Mouse (Mus musculus) testis, adult 10 weeks (tissue): ENCODE data around the gene Gtf2ird1. TPM values are rescaled to one million over a fixed set of nuclear protein-coding genes. Genes with fewer than 3 reads are reported as not detected.

Experiments used
- polyA plus RNA-seq: library from polyadenylated mRNA; stranded (reverse); fragments of 350-450 nt; fragmentation: Illumina TruSeq; extraction: RNeasy Lipid Tissue Mini Kit (QIAGEN cat#74804); gene quantifications from one replicate; pipeline ENCODE4 v1.2.3, GENCODE M21; 2014; ENCODE audit warnings: low read depth, low replicate concordance

Gene Gtf2ird1
- polyA plus RNA-seq = 7.0 TPM

DNA sequence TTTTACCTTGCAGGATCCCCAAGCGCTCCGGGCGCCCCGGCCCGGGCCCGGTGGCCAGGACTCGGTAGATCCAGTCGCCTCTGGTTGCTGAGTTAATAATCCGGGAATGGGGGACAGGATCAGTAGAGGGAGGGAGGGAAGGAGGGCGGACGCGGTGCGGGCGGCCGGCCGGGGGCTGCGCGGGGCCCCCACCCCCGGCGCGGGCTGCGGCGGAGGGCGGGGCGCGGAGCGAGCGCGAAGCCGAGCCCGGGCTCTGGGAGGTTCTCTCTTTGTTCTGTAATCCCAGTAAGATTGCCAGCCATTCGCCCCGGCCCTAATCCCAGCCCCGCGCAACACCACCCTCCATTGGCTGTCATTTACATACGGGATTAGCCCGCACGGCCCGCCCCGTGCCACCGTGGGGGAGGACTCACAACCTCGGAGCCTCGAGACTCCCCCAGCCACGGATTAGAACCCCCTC lies at the start of gene Gtf2ird1:
TSS of gene Gtf2ird1 (minus strand) at position 214 of the 460 bp plus-strand sequence.

DNA sequence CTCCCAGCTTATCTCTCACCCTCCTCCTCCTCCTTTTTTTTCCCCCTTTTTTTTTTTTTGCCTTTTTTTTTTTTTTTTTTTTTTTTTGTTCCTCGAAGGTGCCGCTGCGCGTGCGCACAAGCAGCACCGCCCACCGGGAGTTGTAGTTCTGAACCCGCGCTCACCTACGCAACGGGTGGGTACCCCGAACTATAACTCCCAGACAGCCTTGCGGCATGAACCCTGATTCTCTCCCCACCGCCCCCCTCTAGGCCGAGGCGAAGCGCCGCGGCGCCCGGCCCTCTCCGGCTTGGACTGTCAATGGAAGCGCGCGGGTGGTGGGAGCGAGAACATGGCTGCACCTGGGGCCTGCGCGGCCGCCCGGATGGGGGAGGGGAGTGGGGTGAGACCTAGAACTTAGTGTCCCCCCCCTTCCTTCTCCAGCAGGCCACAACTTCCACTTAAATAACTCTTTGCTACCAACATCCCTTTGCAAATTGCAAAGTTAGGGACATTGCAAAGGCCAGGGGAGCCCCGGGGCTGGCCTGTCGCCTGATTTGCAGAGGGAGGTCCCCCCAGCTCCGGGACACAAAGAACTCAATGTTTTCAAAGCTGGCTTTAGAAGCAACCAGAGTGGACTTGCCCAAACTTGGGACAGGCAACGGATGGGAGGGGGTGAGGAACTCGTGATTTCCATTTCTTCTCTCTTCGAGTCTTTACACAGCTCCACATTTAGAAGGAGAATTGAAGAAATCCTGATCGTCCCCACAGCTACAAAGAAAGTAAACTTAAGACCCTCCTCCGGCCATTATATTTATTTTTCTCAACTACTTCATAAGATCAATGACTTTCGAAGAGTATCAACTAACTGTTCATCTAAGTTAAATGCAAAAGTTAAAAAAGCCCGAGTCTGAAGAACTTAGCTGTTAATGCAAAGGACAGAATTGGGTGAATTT lies 141.6 kb downstream of the Gtf2ird1 start, which contains the start of gene Gtf2i:
TSS of gene Gtf2i (minus strand) at position 73 of the 935 bp plus-strand sequence.

Other genes with a start within 250 kb of the Gtf2ird1 start
- gene Ncf1, start 227.1 kb downstream of the Gtf2ird1 start, polyA plus RNA-seq = 0.50 TPM
- gene Gtf2i, start 142.0 kb downstream of the Gtf2ird1 start, polyA plus RNA-seq = 86.7 TPM
- 0.08 TPM for gene Clip2, start 95.7 kb upstream of the Gtf2ird1 start, polyA plus RNA-seq
- not detected for gene Syna, start 103.5 kb upstream of the Gtf2ird1 start, polyA plus RNA-seq
- 63.5 TPM for gene Rfc2, start 124.7 kb upstream of the Gtf2ird1 start, polyA plus RNA-seq
- 4.3 TPM for gene Lat2, start 158.3 kb upstream of the Gtf2ird1 start, polyA plus RNA-seq
- gene Eif4h, start 182.8 kb upstream of the Gtf2ird1 start, polyA plus RNA-seq = 140 TPM
- gene Limk1, start 231.9 kb upstream of the Gtf2ird1 start, polyA plus RNA-seq = 1.6 TPM